In the genomic region with DNA sequence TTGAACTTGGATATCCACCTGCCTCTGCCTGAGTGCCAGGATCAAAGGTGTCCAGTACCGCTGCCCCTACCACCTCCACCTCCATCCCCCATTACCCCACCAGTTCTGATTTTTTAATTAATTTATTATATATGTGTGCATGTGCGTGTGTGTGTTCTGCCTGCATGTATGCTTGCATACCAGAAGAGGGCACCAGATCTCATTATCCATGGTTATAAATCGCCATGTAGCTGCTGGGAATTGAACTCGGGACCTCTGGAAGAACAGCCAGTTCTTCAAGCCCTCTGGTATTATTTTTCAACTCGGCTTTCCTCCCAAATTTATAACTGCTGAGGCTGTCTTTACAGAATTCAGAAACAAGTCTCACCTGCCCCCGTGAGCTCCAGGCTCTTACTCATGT, we compare ENCODE assay signal across 8 mouse cellular contexts. TPM values are rescaled to one million over a fixed set of nuclear protein-coding genes. Genes with fewer than 3 reads are reported as not detected.
DNase-seq lines count a peak whose midpoint lies in the region; ATAC-seq and TF ChIP-seq lines count a peak whose summit lies in the region.

No protein-coding gene starts in this region.

- H3K27me3 ChIP-seq in heart, embryonic 15.5 days = no peaks in the 10 kb centered on the region
- no peaks in the 10 kb centered on the region for H3K27me3 ChIP-seq in G1E (ENCODE audit: insufficient read depth, low read length)
- H3K27me3 ChIP-seq in hindbrain, embryonic 10.5 days (ENCODE audit: insufficient read depth, poor library complexity, severe bottlenecking) = no peaks in the 10 kb centered on the region
- no peaks in the 10 kb centered on the region for H3K27me3 ChIP-seq in midbrain, embryonic 10.5 days (ENCODE audit: low read depth, poor library complexity, severe bottlenecking)

- no peak for DNase-seq in heart, postnatal 36 days
- no peak for DNase-seq in G1E (ENCODE audit: low spot score)
- no peak for DNase-seq in hindbrain, embryonic 10.5 days (ENCODE audit: low spot score)
- no peak for DNase-seq in midbrain, embryonic 10.5 days (ENCODE audit: low spot score)
- no peak for DNase-seq in right cerebral cortex, adult 2 months (ENCODE audit: low spot score in 2 of 2)
- no peak for DNase-seq in embryo, embryonic 9.5 days (ENCODE audit: extremely low spot score)
- no peak for DNase-seq in left cerebral cortex, postnatal 36 days (ENCODE audit: low spot score in 2 of 2)

- peaks cover 16% of the 10 kb centered on the region for H3K4me1 ChIP-seq in heart, embryonic 15.5 days (replicated peaks)
- H3K4me1 ChIP-seq in G1E (ENCODE audit: insufficient read depth, low read depth, low read length) = peaks cover 52% of the 10 kb centered on the region
- peaks cover 24% of the 10 kb centered on the region for H3K4me1 ChIP-seq in hindbrain, embryonic 10.5 days (replicated peaks)
- H3K4me1 ChIP-seq in midbrain, embryonic 10.5 days = peaks cover 15% of the 10 kb centered on the region

- no peak for TF ChIP-seq CTCF in G1E (IDR thresholded peaks at IDR 0.05; ENCODE audit: low read depth, low read length)

- H3K4me2 ChIP-seq in heart, embryonic 15.5 days = peak overlapping the region; percentile 91

- H3K4me3 ChIP-seq in heart, embryonic 15.5 days = peak overlapping the region; percentile 79; the same call in 1 of the 2 replicates
- H3K4me3 ChIP-seq in G1E (ENCODE audit: low read depth, low read length) = peak overlapping the region; percentile 91
- peak overlapping the region; percentile 69 for H3K4me3 ChIP-seq in hindbrain, embryonic 10.5 days
- H3K4me3 ChIP-seq in midbrain, embryonic 10.5 days = peak overlapping the region; percentile 83

- H3K9ac ChIP-seq in heart, embryonic 15.5 days = no peak overlapping the region

- ATAC-seq in heart, embryonic 15.5 days (replicated peaks; ENCODE audit: insufficient number of reproducible peaks, insufficient read depth, low FRiP score, low read depth) = no peak
- no peak for ATAC-seq in G1E (ENCODE audit: extremely low read depth, insufficient number of reproducible peaks, low FRiP score, poor library complexity, severe bottlenecking)

- intact Hi-C loops in heart, postnatal 36 days (cut with DNase I) = loop anchor here (5.0 kb wide), 1 partner anchor 146 kb away; a partner anchor contains a TSS
- intact Hi-C loops in left cerebral cortex, postnatal 36 days (cut with DNase I) = no loop called here

- no peaks in the 10 kb centered on the region for H3K9me3 ChIP-seq in heart, embryonic 15.5 days (replicated peaks)
- H3K9me3 ChIP-seq in G1E (replicated peaks) = no peaks in the 10 kb centered on the region
- no peaks in the 10 kb centered on the region for H3K9me3 ChIP-seq in hindbrain, embryonic 10.5 days
- no peaks in the 10 kb centered on the region for H3K9me3 ChIP-seq in midbrain, embryonic 10.5 days (replicated peaks)

- WGBS in heart, embryonic 15.5 days = 93% methylated on average over 6 of the region's 6 CpGs
- WGBS in hindbrain, embryonic 10.5 days = 92% methylated on average over 6 of the region's 6 CpGs
- WGBS in midbrain, embryonic 10.5 days = 92% methylated on average over 6 of the region's 6 CpGs

- H3K27ac ChIP-seq in heart, embryonic 15.5 days = no peak overlapping the region
- H3K27ac ChIP-seq in hindbrain, embryonic 10.5 days = no peak overlapping the region
- H3K27ac ChIP-seq in midbrain, embryonic 10.5 days (replicated peaks) = 0 out of 2 replicates have a peak overlapping the region, but pooled peaks have one; percentile 92

- H3K36me3 ChIP-seq in heart, embryonic 15.5 days = peaks cover 25% of the 10 kb centered on the region
- H3K36me3 ChIP-seq in G1E (replicated peaks) = peaks cover 58% of the 10 kb centered on the region
- peaks cover 45% of the 10 kb centered on the region for H3K36me3 ChIP-seq in hindbrain, embryonic 10.5 days
- peaks cover 49% of the 10 kb centered on the region for H3K36me3 ChIP-seq in midbrain, embryonic 10.5 days

RNA-seq across cellular contexts. Expression of a gene that starts 8.8 kb away (rescaled TPM):
- polyA plus RNA-seq in heart, embryonic 15.5 days (2015; fragmentation: Nextera tagmentation; extraction: Ambion mirVana) = 16.7 and 26.0 TPM in 2 replicates
- 1 to 10 TPM; 7.0 to 8.1 TPM for total RNA-seq in heart, postnatal 36 days (2021)
- total RNA-seq in G1E (2014; fragmentation: Nextera tagmentation) (13.0 and 21.2 TPM in 2 replicates), G1E (2017) (18.4 and 20.6 TPM in 2 replicates)
- 51.0 and 59.3 TPM in 2 replicates for polyA plus RNA-seq in G1E (2012)
- 60.8 and 68.0 TPM in 2 replicates for polyA plus RNA-seq in hindbrain, embryonic 10.5 days (2016; fragmentation: Nextera tagmentation; extraction: Ambion mirVana)
- polyA plus RNA-seq in midbrain, embryonic 10.5 days (2016; fragmentation: Nextera tagmentation; extraction: Ambion mirVana) = 70.2 and 76.7 TPM in 2 replicates
- total RNA-seq in left cerebral cortex, postnatal 36 days (2021) = 10 to 100 TPM; 23.9 to 28.2 TPM

RNA-seq across cellular contexts. Expression of a gene that starts 9.0 kb away (rescaled TPM):
- polyA plus RNA-seq in heart, embryonic 15.5 days (2015; fragmentation: Nextera tagmentation; extraction: Ambion mirVana) = 512 and 629 TPM in 2 replicates
- 1,000 to 10,000 TPM; 1,294 to 1,573 TPM for total RNA-seq in heart, postnatal 36 days (2021)
- 180 and 181 TPM in 2 replicates for total RNA-seq in G1E (2014; fragmentation: Nextera tagmentation)
- 693 and 773 TPM in 2 replicates for total RNA-seq in G1E (2017)
- 528 and 713 TPM in 2 replicates for polyA plus RNA-seq in G1E (2012)
- 261 and 297 TPM in 2 replicates for polyA plus RNA-seq in hindbrain, embryonic 10.5 days (2016; fragmentation: Nextera tagmentation; extraction: Ambion mirVana)
- 249 and 258 TPM in 2 replicates for polyA plus RNA-seq in midbrain, embryonic 10.5 days (2016; fragmentation: Nextera tagmentation; extraction: Ambion mirVana)
- total RNA-seq in left cerebral cortex, postnatal 36 days (2021) = 100 to 1,000 TPM; 231 to 260 TPM

RNA-seq across cellular contexts. Expression of a gene that starts 53.6 kb away (rescaled TPM):
- polyA plus RNA-seq in heart, embryonic 15.5 days (2015; fragmentation: Nextera tagmentation; extraction: Ambion mirVana) = 14.0 and 19.9 TPM in 2 replicates
- total RNA-seq in heart, postnatal 36 days (2021) = 1 to 10 TPM; 9.4 to 10.0 TPM
- total RNA-seq in G1E (2014; fragmentation: Nextera tagmentation) = 30.4 and 34.8 TPM in 2 replicates
- total RNA-seq in G1E (2017) = 25.1 and 29.0 TPM in 2 replicates
- 6.2 and 8.5 TPM in 2 replicates for polyA plus RNA-seq in G1E (2012)
- polyA plus RNA-seq in hindbrain, embryonic 10.5 days (2016; fragmentation: Nextera tagmentation; extraction: Ambion mirVana) = 21.1 and 24.8 TPM in 2 replicates
- 17.5 and 18.0 TPM in 2 replicates for polyA plus RNA-seq in midbrain, embryonic 10.5 days (2016; fragmentation: Nextera tagmentation; extraction: Ambion mirVana)
- total RNA-seq in left cerebral cortex, postnatal 36 days (2021) = 10 to 100 TPM; 13.1 to 17.8 TPM
